Mouse (Mus musculus) liver, adult 2 months (tissue): ENCODE measurements around the gene Hdhd3.

Experiments used
- CTCF ChIP-seq: fragments of 200-500 bp; IDR thresholded peaks from 2 replicates; pipeline ENCODE4 v1.5.1; 2011; ENCODE audit warnings: low read depth, low read length, control low read depth
- POLR2A ChIP-seq: fragments of 200-500 bp; IDR thresholded peaks from 2 replicates; pipeline ENCODE4 v1.6.1; 2011; ENCODE audit warnings: low read length, control low read depth; ENCODE audit not compliant: insufficient read depth; ENCODE audit errors: extremely low read depth

DNA sequence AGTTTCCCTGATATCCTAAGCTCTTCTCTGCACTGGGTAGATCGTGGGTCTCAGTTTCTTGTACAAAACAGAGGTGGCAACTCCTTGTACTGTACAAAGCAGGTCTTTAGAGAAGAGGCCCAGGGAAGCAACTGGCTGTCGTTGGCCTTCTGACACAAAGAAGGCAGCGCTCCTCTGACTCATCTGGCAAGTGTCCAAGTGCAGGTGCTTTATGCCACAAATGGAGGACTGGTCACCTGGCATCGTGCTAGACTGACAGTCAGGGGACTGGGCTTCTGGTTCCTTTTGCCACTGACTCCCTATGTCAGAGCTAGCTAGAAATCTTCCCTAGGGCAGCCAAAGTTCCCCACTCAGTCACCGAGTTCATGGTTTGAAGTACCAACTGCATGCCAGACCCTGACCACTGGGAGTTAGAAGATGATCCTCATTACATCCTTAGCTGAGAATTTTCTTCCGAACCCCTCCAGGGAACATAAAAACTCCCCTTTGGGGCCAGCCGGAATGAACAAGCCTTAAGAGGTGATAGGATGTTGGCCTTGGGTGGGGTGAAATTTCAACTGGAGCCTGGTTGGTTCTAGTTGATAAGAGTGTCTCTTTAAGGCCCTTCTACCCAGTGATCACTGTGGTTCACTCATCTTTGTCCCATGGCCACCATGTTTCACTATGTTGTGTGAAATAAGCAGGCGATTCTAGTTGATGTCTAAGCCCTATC lies 17.7 kb downstream of the Hdhd3 start:
- TF ChIP-seq POLR2A, result no peak
- TF ChIP-seq CTCF, result no peak
